Mouse (Mus musculus): ENCODE data around the gene Cdv3. TPM values are rescaled to one million over a fixed set of nuclear protein-coding genes. Genes with fewer than 3 reads are reported as not detected.

Gene Cdv3
- polyA plus RNA-seq, 1 experiment from 2014 or later, result 94.0 TPM

Other genes with a start within 250 kb of the Cdv3 start
- 70.9 and 73.5 TPM in 2 replicates for gene Srprb, start 163.7 kb downstream of the Cdv3 start, polyA plus RNA-seq (2014; fragmentation: Nextera tagmentation; extraction: Ambion mirVana)
- gene Gm20425, start 135.5 kb downstream of the Cdv3 start, polyA plus RNA-seq (2014; fragmentation: Nextera tagmentation; extraction: Ambion mirVana), result 0.45 and 3.8 TPM in 2 replicates
- 34.1 and 35.4 TPM in 2 replicates for gene Trf, start 135.4 kb downstream of the Cdv3 start, polyA plus RNA-seq (2014; fragmentation: Nextera tagmentation; extraction: Ambion mirVana)
- 0.67 and 0.71 TPM in 2 replicates for gene 1300017J02Rik, start 60.8 kb downstream of the Cdv3 start, polyA plus RNA-seq (2014; fragmentation: Nextera tagmentation; extraction: Ambion mirVana)
- 56.5 and 63.2 TPM in 2 replicates for gene Topbp1, start 60.6 kb downstream of the Cdv3 start, polyA plus RNA-seq (2014; fragmentation: Nextera tagmentation; extraction: Ambion mirVana)
- gene Bfsp2, start 114.6 kb upstream of the Cdv3 start, polyA plus RNA-seq (2014; fragmentation: Nextera tagmentation; extraction: Ambion mirVana), result 3.3 and 3.7 TPM in 2 replicates

Data from embryonic facial prominence, embryonic 14.5 days (tissue).